Mouse (Mus musculus) ES-Bruce4 (cell line): ENCODE data around the gene Dlgap3.

Experiments used
- CTCF ChIP-seq: IDR thresholded peaks from one replicate; pipeline ENCODE4 v1.8.1; 2011; ENCODE audit warnings: low read depth, low read length
- EP300 ChIP-seq: IDR thresholded peaks from 2 replicates; pipeline ENCODE4 v1.6.1; 2011; ENCODE audit warnings: low read depth, low read length; ENCODE audit not compliant: insufficient read depth
- POLR2A ChIP-seq: IDR thresholded peaks from one replicate; pipeline ENCODE4 v1.8.1; 2011; ENCODE audit warnings: low read length; ENCODE audit not compliant: insufficient read depth

GRCm38 (mm10) chr4:127249701-127250349, 80.8 kb downstream of the Dlgap3 start:
- TF ChIP-seq CTCF (peak; percentile 99), POLR2A (no peak), EP300 (no peak)
